Mouse (Mus musculus): Measurements from ENCODE around the gene Rps15. TPM values are rescaled to one million over a fixed set of nuclear protein-coding genes. Genes with fewer than 3 reads are reported as not detected.

Gene Rps15
- polyA plus RNA-seq, 1 experiment: 2,641 TPM

- TF ChIP-seq EP300 (IDR thresholded peaks at IDR 0.05; ENCODE audit: insufficient read depth, low read depth, low read length) (no peak), CTCF (IDR thresholded peaks at IDR 0.05; ENCODE audit: low read depth, low read length) (no peak), POLR2A (IDR thresholded peaks at IDR 0.05; ENCODE audit: insufficient read depth, low read length) (no peak)
- no peak overlapping the region for H3K4me3 ChIP-seq (ENCODE audit: low read depth, low read length)
- no peaks in the 10 kb centered on the region for H3K4me1 ChIP-seq (ENCODE audit: control insufficient read depth, insufficient read depth, low read length)
- peaks cover 4% of the 10 kb centered on the region; the same call in 1 of the 2 replicates for H3K36me3 ChIP-seq (ENCODE audit: control insufficient read depth, insufficient read depth, low read length, poor library complexity, severe bottlenecking)
- H3K27me3 ChIP-seq (ENCODE audit: control insufficient read depth, insufficient read depth, low read length, poor library complexity, severe bottlenecking): no peaks in the 10 kb centered on the region
- H3K9me3 ChIP-seq (replicated peaks; ENCODE audit: control insufficient read depth, insufficient read depth, low read length, poor library complexity, severe bottlenecking): no peaks in the 10 kb centered on the region
- H3K9ac ChIP-seq (ENCODE audit: low read depth, poor library complexity, severe bottlenecking): no peak overlapping the region
- no peak overlapping the region for H3K27ac ChIP-seq (ENCODE audit: insufficient read depth, low read length)
Measured at GRCm38 (mm10) chr10:80254331-80255297, 37.6 kb upstream of the Rps15 start.

GRCm38 (mm10) chr10:80255881-80256535 lies 36.2 kb upstream of the Rps15 start:
- H3K4me1 ChIP-seq (ENCODE audit: control insufficient read depth, insufficient read depth, low read length): no peaks in the 10 kb centered on the region
- TF ChIP-seq CTCF (IDR thresholded peaks at IDR 0.05; ENCODE audit: low read depth, low read length) (no peak), EP300 (IDR thresholded peaks at IDR 0.05; ENCODE audit: insufficient read depth, low read depth, low read length) (no peak)
- H3K27ac ChIP-seq (ENCODE audit: insufficient read depth, low read length): no peak overlapping the region
- no peak overlapping the region for H3K9ac ChIP-seq (ENCODE audit: low read depth, poor library complexity, severe bottlenecking)
- H3K36me3 ChIP-seq (ENCODE audit: control insufficient read depth, insufficient read depth, low read length, poor library complexity, severe bottlenecking): peaks cover 4% of the 10 kb centered on the region; the same call in 1 of the 2 replicates
- no peaks in the 10 kb centered on the region for H3K9me3 ChIP-seq (replicated peaks; ENCODE audit: control insufficient read depth, insufficient read depth, low read length, poor library complexity, severe bottlenecking)
- no peaks in the 10 kb centered on the region for H3K27me3 ChIP-seq (ENCODE audit: control insufficient read depth, insufficient read depth, low read length, poor library complexity, severe bottlenecking)
- no peak overlapping the region for H3K4me3 ChIP-seq (ENCODE audit: low read depth, low read length)

GRCm38 (mm10) chr10:80257936-80258335 lies 34.3 kb upstream of the Rps15 start:
- peaks cover 4% of the 10 kb centered on the region; the same call in 1 of the 2 replicates for H3K36me3 ChIP-seq (ENCODE audit: control insufficient read depth, insufficient read depth, low read length, poor library complexity, severe bottlenecking)
- no peak overlapping the region for H3K27ac ChIP-seq (ENCODE audit: insufficient read depth, low read length)
- H3K4me3 ChIP-seq (ENCODE audit: low read depth, low read length): no peak overlapping the region
- H3K9me3 ChIP-seq (replicated peaks; ENCODE audit: control insufficient read depth, insufficient read depth, low read length, poor library complexity, severe bottlenecking): no peaks in the 10 kb centered on the region
- no peaks in the 10 kb centered on the region for H3K27me3 ChIP-seq (ENCODE audit: control insufficient read depth, insufficient read depth, low read length, poor library complexity, severe bottlenecking)
- H3K9ac ChIP-seq (ENCODE audit: low read depth, poor library complexity, severe bottlenecking): no peak overlapping the region
- no peaks in the 10 kb centered on the region for H3K4me1 ChIP-seq (ENCODE audit: control insufficient read depth, insufficient read depth, low read length)
- no peak for TF ChIP-seq EP300 (IDR thresholded peaks at IDR 0.05; ENCODE audit: insufficient read depth, low read depth, low read length)
- TF ChIP-seq CTCF (IDR thresholded peaks at IDR 0.05; ENCODE audit: low read depth, low read length): no peak
- TF ChIP-seq POLR2A (IDR thresholded peaks at IDR 0.05; ENCODE audit: insufficient read depth, low read length): no peak

GRCm38 (mm10) chr10:80258752-80259462 lies 33.3 kb upstream of the Rps15 start:
- TF ChIP-seq CTCF (IDR thresholded peaks at IDR 0.05; ENCODE audit: low read depth, low read length) (no peak), POLR2A (IDR thresholded peaks at IDR 0.05; ENCODE audit: insufficient read depth, low read length) (no peak), EP300 (IDR thresholded peaks at IDR 0.05; ENCODE audit: insufficient read depth, low read depth, low read length) (no peak)
- Histone ChIP-seq H3K4me3 (ENCODE audit: low read depth, low read length) (no peak overlapping the region), H3K9me3 (replicated peaks; ENCODE audit: control insufficient read depth, insufficient read depth, low read length, poor library complexity, severe bottlenecking) (no peaks in the 10 kb centered on the region), H3K27ac (ENCODE audit: insufficient read depth, low read length) (no peak overlapping the region), H3K27me3 (ENCODE audit: control insufficient read depth, insufficient read depth, low read length, poor library complexity, severe bottlenecking) (no peaks in the 10 kb centered on the region), H3K36me3 (ENCODE audit: control insufficient read depth, insufficient read depth, low read length, poor library complexity, severe bottlenecking) (peaks cover 4% of the 10 kb centered on the region; the same call in 1 of the 2 replicates), H3K9ac (ENCODE audit: low read depth, poor library complexity, severe bottlenecking) (no peak overlapping the region), H3K4me1 (ENCODE audit: control insufficient read depth, insufficient read depth, low read length) (no peaks in the 10 kb centered on the region)

GRCm38 (mm10) chr10:80259463-80259805 lies 32.8 kb upstream of the Rps15 start:
- Histone ChIP-seq H3K4me3 (ENCODE audit: low read depth, low read length) (no peak overlapping the region), H3K27ac (ENCODE audit: insufficient read depth, low read length) (no peak overlapping the region), H3K4me1 (ENCODE audit: control insufficient read depth, insufficient read depth, low read length) (no peaks in the 10 kb centered on the region), H3K36me3 (ENCODE audit: control insufficient read depth, insufficient read depth, low read length, poor library complexity, severe bottlenecking) (peaks cover 4% of the 10 kb centered on the region; the same call in 1 of the 2 replicates), H3K9me3 (replicated peaks; ENCODE audit: control insufficient read depth, insufficient read depth, low read length, poor library complexity, severe bottlenecking) (no peaks in the 10 kb centered on the region), H3K9ac (ENCODE audit: low read depth, poor library complexity, severe bottlenecking) (no peak overlapping the region), H3K27me3 (ENCODE audit: control insufficient read depth, insufficient read depth, low read length, poor library complexity, severe bottlenecking) (no peaks in the 10 kb centered on the region)
- TF ChIP-seq CTCF (IDR thresholded peaks at IDR 0.05; ENCODE audit: low read depth, low read length): no peak
